Mouse (Mus musculus) adrenal gland, postnatal 25 days (tissue): Measurements from ENCODE around the gene Gm49318. TPM values are rescaled to one million over a fixed set of nuclear protein-coding genes. Genes with fewer than 3 reads are reported as not detected.

ENCODE experiments used
- DNase-seq: peaks from one replicate; pipeline ENCODE4 v3.0.0; 2021; ENCODE audit warnings: mixed read lengths
- total RNA-seq: library from RNA; stranded (reverse); gene quantifications from 2 replicates; pipeline ENCODE4 v1.2.3, GENCODE M21; 2021

The Gm49318 gene
- total RNA-seq, 1 experiment from 2014 or later = not detected

DNA sequence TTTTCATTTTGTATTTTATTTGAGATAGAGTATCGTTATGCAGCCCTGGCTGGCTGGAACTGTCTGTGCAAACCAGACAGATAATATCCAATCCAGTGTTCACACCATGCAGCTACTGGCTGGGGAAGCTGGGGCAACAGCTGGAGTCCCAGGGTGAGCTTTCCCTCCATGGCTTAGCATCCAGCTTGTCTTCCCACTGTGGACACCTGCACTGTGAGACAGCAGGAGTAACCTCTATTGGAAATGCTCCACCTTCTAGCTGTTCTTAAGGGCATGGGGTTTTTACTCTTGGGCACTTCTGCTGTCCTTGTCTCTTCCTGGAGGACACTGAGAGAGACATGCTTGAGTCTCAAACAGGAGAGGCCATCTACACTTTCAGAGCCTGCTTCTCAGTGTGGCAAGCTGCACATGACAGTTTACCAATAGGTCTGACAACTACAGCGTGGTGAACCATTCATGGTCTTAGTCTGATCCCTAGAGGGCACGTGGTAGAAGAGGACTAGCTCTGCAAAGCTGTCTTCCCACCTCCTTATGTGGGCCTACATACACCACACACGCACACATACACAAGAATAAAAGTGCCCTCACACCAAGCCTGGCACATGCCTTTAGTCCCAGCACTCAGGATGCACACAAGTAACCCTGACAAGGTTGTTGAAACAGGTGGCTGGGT lies 1.0 kb downstream of the Gm49318 start:
- no peak for DNase-seq

DNA sequence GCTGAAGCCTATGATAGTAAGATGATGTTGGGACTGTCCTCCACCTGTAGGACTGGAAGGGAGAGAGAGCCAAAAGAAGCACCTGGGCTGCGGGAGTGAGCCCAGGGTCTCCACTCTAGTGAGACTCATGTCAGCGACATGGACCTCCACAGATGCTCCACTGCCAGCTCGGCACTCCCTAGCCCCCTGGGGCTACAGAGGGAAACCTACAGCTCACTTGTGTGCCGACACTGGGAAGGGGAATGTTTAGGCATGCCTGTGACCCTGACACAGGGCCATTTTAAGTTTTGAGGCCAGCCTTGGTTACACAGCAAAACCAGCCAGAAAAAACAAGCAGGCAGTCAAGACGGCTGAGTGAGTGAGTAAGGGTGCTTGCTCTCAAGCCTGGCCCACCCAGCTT lies 3.9 kb downstream of the Gm49318 start:
- DNase-seq = no peak

DNA sequence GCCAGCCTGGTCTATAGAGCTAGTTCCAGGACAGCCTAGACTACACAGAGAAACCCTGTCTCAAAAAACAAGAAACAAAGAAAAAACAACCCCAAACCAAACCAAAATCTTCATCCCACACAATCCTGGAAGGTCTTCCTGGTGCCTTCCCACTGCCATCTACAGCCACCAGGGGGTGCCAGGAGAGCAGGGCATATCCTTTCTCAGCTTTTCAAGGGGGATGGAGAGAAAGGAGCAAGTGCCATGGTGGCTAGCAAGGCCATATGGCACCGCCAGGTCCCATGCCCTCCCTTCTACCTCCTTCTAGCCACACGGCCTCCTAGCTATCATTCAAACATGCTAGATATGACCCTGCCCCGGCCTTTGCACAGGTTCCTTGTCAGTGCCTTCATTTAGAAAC lies 4.6 kb downstream of the Gm49318 start:
- DNase-seq = peak; percentile 77

DNA sequence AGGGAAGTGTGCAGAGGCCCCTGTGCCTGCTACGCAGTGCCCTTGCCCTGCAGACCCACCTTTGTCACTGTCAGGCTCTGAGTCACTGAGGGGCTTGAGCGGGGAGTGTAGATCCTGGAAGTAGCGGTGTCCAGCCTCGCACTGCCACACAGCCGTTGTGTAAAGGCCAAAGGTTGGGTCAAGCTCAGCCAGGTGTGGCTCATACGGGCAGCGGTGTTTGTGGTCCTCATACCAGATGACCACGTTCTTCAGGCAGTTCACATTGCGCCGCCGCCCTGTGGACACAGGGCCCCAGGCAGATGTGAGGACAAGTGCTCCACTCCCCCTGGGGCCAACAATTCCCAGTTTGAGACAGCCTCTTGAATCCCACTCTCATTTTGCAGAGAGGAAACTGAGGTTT lies 5.4 kb downstream of the Gm49318 start:
- no peak for DNase-seq

DNA sequence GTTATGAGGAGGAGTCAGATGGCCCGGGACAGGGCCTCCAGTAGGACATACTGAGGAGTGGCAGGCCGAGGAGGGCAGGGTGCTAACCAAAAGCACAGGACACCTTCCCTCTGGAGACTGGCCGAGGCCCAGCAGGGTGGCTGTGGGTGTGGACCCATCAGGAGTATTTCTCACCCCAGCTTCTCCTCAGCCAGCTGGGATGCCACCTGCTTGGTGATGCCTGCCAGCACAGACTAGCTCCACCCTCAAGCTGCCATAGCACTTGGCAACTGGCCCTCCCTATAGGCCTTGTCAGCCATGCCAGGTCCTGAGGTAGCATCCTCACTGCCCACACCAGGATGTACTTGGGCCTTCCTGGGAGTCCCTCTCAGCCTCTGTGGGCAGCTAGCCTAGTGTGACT lies 6.7 kb downstream of the Gm49318 start:
- DNase-seq = no peak

DNA sequence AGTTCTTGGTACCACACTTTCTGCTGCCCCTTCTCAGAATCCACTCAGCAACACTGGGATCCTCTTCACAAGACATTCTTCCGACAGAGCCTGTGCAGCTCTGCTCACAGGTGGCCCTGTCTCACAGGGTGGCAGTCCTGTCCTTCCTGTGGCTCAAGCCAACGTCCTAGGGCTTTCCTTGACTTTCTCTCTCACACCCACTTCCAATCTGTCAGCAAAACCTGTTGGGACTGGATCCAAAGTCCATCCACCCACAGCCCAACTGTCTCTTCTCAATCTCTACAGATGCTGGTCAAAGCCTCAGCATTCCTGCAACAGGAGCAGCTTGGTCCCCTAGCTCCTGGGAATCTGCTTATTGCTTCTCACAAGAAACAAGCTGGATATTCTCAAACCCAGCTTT lies 9.7 kb downstream of the Gm49318 start:
- no peak for DNase-seq

DNA sequence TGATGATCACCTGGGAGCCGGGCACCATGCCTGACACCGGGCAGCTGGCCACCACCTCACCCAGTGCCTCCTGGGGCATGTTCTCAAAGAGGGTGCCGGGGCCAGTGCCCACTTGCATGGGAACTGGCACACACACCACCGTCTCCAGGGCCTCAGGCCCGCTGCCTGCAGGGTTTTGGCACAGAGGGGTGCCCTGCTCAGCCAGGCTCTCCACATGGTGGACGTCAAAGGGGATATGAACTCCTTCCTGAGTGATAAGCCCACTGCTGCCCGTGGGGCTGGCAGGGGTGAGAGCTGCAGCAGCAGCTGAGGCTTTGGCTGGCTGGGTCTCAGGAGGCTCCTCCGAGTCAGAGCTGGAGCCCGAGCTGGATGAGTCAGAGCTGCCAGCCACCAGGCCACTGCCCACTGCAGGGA lies 13.0 kb downstream of the Gm49318 start:
- peak; percentile 29 for DNase-seq

DNA sequence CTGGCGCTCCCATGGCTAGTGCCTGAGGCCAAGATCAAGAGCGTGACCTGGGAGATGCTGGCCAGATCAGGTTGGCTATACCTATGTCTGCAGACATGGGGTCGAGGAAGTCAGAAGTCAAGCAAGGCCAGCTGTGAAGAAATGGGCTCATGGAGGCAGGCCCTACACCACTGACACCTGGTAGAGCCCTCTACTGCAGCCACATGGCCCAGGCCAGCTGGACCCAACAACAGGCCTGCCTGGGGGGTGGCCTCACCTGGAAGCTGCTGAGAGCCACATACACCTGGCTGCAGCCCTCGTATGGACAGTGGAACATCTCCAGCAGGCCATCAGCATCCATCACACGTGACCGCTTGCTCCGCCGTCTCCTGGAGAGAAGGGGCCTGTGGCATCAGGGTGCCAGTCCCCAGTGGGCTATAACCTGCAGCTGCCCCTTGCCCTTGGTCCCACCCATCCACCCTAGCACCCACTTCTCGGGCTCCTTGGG lies 14.0 kb downstream of the Gm49318 start:
- DNase-seq = no peak

DNA sequence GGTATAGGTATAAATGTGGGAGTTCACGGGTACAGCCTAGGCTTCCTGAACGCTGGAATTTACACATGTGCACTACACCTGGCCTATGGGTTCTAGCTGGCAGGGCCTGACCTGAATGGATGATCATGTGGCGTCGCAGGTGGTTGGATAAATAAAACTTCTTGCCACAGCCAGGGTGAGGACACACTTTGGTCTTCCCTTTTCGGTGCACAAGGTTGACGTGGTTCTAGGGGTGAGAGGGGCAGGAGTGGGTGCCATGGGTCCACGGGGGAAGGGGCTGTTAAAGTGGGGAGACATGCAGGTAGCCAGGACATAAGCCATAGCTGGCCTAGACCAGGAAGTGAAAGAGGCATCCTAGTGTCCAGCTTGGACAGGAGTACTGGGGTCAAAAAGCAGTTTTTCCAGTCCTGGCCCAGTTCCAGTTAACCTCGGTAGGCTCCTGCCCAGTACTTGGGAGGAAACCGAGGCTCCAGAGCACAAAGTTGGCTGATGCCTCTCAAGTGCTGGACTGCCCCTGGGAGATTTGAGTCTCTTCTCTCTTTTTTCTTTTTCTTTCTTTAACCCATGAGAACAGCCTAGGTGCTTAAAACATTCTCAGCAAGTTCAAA lies 14.7 kb downstream of the Gm49318 start:
- no peak for DNase-seq

DNA sequence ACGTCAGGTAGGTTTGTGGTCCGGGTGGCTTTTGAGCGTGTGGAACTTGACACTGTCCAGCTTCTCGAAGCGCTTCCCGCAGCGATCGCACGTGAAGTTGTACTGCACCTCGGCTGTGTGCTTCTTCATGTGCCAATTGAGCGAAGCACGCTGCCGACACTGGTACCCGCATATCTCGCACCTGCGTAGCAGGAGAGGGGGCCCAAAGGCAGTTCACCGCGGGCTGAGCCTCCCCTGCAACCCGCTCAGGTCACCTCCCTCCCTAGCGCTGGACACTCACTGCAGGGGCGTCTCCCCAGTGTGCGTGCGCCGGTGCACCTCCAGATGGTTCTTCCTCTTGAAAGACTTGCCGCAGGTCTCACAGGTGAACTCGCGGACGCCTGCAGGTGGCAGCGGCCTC lies 15.3 kb downstream of the Gm49318 start:
- DNase-seq = no peak

DNA sequence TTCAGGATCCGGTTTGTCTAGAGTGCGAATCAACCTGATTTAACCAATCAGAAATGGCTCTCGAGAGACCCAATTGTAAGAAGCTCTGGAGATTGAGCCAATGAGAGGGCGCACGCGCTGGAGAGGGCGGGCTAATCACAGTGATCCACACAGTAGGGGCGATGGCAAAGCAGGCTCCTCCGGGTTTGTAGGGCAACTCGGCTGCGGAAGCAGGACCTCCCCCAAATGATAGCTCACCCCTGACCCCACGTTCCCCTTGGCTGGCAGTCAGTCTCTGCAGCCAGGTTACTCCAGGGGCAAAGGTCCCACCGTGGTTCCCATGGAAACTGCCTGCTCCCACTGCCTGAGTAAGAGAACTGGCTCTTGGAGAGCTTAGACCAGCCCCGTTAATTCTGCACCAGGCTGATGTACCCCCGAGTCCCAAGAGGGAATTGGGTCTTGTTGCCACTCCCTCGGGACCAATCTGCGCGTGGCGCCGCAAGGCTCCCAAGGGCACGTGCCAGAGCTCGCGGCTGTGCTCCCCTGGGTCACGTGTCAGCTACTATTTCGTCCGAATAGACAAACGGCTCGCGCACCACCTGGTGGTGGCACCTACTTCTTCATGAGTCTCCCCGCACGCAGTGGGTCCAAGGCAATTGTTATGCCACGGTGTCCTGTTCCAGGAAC lies 16.5 kb downstream of the Gm49318 start:
- DNase-seq = peak; percentile 78

DNA sequence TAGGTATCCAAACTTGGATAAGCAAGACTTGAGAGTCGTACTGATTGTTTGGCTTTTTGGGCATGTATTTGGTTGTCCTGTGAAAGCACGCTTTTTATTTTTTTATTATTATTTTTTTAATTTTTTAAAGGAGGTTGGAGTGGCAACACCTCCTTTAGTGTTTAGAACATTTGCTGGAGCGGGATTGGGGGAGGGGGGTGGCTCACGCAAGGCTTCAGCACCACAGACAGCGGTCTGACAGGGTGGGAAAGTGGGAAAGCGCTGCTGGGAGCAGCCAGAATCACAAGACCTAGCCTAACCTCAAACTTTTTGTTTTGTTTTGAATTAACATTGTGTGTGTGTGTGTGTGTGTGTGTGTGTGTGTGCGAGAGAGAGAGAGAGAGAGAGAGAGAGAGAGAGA lies 17.4 kb downstream of the Gm49318 start:
- no peak for DNase-seq

DNA sequence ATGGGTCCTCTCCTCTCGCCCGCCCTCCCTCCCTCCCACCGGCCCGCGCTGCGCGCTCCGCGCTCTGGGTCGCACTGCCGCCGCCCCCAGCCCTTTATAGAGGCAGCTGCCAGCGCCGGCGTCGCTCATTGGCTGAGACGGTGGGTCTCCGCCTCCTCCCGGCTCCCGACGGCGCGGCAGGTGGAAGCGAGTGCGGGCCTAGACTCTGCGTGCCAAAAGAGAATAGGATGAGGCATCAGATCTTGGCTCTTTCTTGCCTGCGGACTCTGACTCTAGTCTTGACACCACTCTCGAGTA lies 19.2 kb downstream of the Gm49318 start, which contains the start of gene Elavl3:
TSS of gene Elavl3 (minus strand) at position 66 of the 297 bp plus-strand sequence.
- peak; percentile 47 for DNase-seq

DNA sequence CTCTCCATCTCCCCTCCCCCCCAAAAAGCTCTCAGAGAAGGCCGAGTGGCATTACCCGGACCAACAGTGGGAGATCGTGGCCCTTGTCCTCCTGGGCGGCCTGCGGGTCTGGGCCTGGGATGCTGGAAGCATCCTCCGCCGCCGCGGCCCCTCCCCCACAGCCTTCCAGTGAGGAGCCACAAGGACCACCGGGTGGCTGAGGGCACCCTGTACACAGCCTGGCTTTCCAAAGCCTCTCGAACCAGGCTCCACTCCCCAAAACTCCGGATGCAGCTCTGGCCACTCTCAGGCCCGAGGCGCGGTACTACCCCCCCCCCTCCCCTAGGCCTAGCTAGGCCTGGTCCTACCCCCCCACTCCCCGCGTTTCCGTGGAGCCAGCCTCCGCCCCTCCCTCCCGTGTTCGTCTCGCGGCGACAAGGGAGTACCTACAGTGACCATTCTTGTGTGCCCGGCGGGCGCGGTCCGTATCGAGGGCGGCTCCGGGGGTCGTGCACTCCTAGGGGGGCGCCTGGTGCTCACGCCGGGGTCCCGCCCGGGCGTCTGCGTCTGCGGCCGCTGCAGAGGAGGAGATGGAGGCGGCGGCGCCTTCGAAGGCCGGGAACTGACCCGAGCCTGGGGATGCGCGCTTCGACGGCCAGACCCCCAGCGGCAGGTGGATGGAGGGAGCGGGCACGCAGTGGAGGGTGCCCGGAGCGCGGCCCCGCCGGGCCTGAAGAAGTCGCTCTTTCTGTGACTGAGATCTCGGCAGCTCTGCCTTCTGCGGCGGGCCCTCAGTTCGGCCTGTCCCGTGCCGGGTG lies 19.7 kb downstream of the Gm49318 start:
- no peak for DNase-seq

DNA sequence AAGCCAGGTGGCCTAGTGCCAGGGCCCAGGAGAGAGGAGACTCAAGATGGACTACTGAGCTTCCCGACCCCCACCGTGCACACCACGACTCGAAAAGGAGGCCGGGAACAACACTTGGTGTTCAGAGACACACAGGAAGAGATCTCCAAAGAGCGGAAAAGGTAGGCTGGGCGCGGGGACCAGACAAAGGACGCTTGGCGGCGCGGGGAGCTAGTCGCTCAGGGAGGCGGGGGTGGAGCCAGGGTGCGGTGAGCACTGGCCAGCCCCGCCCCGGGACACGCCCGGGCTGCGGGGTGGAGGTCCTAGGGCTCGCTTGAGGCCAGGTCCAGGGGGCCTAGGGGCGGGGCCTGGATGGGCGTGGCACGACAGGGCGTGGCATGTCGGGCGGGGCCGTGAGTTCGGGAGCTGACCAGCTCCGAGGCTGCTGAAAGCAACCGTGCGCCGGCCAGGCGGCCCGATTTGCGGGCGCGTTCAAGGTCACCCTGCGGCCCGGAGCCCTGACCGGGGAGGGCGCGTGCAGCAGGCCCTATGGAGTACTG lies 20.6 kb downstream of the Gm49318 start:
- peak; percentile 67 for DNase-seq

DNA sequence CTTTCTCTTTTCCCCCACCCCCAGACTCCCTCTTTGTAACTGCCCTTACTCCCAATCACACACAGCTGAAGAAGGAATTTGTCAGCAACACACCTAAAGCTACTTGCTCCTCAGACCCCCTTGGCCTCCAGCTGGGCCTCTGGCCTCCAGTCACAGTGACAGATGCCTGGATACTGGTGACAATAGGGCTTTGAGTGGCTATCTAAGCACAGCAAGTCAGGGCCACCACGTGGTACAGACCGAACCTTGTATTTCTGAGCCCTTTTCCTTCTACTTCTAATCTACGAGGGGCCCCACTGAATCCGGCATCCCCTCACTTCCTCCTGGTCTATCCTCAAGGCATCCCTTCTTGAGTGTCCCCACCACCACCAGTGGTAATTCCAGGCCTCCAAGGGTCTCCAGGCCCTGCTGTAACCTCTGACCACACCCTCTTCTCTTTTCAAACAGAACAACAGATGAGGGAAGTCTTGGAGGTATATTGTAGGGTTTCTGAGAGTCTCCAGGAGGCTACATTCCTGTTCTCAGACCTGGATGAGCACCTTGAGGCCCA lies 21.3 kb downstream of the Gm49318 start:
- DNase-seq = no peak

DNA sequence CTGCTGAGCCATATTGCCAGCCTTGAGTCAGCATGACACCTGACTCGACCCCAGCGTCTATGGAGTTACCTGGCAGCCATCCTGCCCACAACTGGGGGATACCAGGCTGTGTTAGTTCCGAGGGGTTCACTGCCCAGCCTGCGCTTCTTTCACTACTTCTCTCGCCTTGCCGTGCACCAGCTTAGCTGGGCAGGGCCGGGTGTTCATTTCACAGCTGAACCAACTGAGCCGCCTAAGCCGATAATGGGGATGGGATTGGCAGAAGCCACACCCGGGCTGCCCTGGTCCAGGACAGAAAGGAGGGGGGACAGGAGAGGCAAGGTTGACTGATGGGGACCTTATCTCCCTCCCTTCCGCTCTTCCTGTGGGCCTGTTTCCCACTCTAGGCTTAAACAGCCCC lies 21.7 kb downstream of the Gm49318 start:
- no peak for DNase-seq

DNA sequence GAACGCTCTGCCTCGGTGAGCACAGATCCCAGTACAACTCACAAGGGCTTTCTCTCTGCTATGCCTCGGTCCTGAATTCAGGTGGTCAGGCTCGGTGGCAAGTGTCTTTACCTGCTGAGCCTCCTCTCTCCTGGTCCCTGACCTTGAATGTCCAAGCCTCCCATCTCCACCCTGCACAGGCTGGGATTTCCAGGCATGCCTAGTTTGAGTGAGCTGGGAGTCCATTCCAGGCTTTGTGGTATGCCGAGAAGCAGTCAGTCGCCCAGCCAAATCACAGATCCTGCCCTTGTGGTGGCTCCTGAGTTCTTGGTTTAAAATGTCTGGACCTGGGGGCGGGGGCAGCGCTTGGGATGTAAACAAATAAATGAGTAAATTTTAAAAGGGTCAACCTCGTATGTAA lies 23.7 kb downstream of the Gm49318 start:
- DNase-seq = no peak

DNA sequence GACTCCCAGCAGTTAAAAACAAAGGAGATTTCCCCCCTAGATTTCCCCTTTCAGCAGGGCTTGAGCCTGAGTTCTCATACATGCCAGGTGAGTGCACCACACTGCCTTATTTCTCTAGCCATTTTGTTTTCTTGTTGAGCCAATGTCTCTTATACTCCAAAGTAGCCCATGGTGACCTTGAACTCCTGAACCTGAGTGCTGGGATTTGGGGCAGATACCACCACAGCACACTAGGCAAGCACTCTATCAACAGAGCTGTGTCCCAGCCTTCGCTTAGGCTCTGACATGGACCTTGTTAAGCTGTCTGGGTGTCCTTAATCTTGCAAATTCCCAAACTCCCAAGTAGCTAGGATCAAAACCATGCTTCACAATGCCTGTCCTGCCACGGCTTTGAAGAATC lies 29.2 kb downstream of the Gm49318 start:
- DNase-seq = no peak

DNA sequence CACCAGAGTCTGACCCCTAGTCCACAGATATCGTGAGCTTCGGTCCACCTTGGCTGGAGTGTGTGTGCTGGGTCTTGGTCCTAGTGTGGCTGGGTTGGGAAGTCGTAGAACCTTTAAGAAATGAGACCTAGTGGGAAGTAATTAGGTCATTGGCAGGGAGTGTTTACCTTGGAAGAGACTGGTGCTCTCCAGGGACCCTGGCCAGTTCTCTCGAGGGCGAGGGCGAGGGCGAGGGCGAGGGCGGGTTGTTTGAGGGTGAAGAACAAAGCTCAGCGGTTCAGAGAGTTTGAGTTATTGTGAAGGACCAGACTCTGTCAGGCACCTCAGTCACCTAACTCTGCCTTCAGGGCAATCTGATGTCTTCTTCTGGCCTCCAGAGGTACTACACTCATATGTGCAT lies 33.2 kb downstream of the Gm49318 start:
- DNase-seq = no peak

DNA sequence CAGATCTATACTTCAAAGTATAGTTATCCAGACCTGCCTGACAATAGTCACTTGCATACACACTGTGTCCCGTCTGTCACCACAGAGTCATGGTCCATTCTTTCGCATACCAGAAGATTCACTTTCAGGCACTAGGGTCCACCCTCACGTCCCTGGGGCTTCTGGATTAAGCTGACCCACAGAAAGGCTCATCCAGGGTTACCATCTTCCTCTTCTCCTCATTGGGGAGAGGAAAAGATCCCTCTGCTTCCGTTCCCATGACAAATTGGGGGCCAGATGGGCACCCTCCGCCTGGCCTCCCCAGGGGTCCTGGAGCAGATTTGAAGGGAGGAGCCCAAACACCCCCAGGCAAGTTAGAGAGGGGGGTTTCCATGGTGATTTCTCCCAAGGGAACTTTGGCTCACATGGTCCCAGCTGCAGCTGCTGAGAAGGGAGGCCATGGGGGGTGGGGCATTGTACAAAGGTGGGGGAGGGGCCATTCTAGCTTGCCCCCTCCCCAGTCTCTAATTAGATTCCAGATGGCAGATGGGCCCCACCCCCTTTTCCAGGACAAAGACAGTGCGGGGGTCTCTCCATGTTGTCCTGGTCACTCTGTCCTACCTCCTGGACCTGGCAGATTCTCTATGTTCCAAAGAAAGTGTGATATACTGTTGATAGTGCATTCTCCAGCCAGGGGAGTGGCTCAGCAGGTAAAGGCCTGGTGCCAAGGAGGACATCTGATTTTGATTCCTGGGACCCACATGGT lies 35.6 kb downstream of the Gm49318 start:
- DNase-seq = no peak

DNA sequence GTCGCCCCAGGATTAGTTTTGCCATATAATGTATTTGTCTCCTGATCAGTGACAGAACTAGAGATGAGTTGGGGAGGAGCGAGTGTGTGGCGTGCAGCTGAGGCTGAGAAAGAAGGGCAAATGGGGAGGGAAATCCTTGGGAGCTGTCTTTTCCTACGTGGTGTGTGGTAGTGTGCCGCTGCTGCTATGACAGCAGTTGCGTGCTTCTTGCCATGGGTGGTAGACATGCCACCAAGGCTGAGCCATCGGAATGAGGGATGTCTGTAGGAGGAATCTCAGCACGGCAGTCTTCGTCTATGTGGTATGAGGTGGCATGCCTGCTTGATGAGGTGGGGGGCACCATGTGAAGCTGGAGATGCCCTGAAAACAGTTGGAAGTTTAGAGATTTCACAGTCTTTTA lies 40.7 kb downstream of the Gm49318 start:
- no peak for DNase-seq
